9 mouse cellular contexts compared by ENCODE assay signal in genomic region chr2:173451993-173452481, GRCm38 (mm10).
DNase-seq lines count a peak whose midpoint lies in the region; ATAC-seq and TF ChIP-seq lines count a peak whose summit lies in the region.
"Had no signal": no experiment of that assay in that cellular context is flagged by ENCODE, and none has a peak within 500 bp of the region (broad histone marks: within the 10 kb centered on the region; RNA-seq: fewer than 3 reads in every experiment).

No protein-coding gene starts in this region.

- ATAC-seq in intestine, postnatal 0 days, result peak; percentile 65
- peak; percentile 56; the same call in 1 of the 2 replicates for ATAC-seq in stomach, embryonic 16.5 days (ENCODE audit: insufficient read depth, low FRiP score)
- ATAC-seq in forebrain, postnatal 0 days, result no peak
- no peak for ATAC-seq in forebrain, embryonic 15.5 days (replicated peaks)

- peak; percentile 26 to 37 for DNase-seq in lung, adult 18-20 months
- DNase-seq in lung, postnatal 14 days, result no peak
- peak; percentile 93 for DNase-seq in NIH3T3 (ENCODE audit: low read depth)
- DNase-seq in layer of hippocampus, adult 8-10 months (ENCODE audit: low spot score in 2 of 2), result no peak
- no peak for DNase-seq in forebrain, postnatal 0 days
- DNase-seq: liver, embryonic 13.5 days had no signal

- no peak overlapping the region for H3K4me3 ChIP-seq in intestine, postnatal 0 days (ENCODE audit: low read depth, low read length)
- no peak overlapping the region for H3K4me3 ChIP-seq in stomach, embryonic 16.5 days (replicated peaks; ENCODE audit: low read length)
- no peak overlapping the region for H3K4me3 ChIP-seq in forebrain, postnatal 0 days (ENCODE audit: low read depth, low read length)
- no peak overlapping the region for H3K4me3 ChIP-seq in forebrain, embryonic 15.5 days
- H3K4me3 ChIP-seq: liver, embryonic 13.5 days had no signal

- 46% methylated on average over 15 of the region's 15 CpGs for WGBS in intestine, postnatal 0 days
- WGBS in stomach, embryonic 16.5 days, result 48% methylated on average over 15 of the region's 15 CpGs
- 85% methylated on average over 15 of the region's 15 CpGs for WGBS in forebrain, postnatal 0 days
- WGBS in forebrain, embryonic 15.5 days, result 85% methylated on average over 15 of the region's 15 CpGs

- TF ChIP-seq CTCF in intestine, postnatal 0 days (IDR thresholded peaks at IDR 0.05; ENCODE audit: low read depth), result no peak
- TF ChIP-seq CTCF in forebrain, postnatal 0 days (IDR thresholded peaks at IDR 0.05; ENCODE audit: low read depth), result no peak

- H3K9ac ChIP-seq in intestine, postnatal 0 days (ENCODE audit: low read depth, low read length), result no peak overlapping the region
- no peak overlapping the region for H3K9ac ChIP-seq in stomach, embryonic 16.5 days (ENCODE audit: low read length)
- no peak overlapping the region for H3K9ac ChIP-seq in forebrain, postnatal 0 days
- H3K9ac ChIP-seq in forebrain, embryonic 15.5 days (replicated peaks), result no peak overlapping the region
- H3K9ac ChIP-seq: liver, embryonic 13.5 days had no signal

- no peaks in the 10 kb centered on the region for H3K4me1 ChIP-seq in intestine, postnatal 0 days (replicated peaks; ENCODE audit: control insufficient read depth, insufficient read depth, low read length)
- peaks cover 13% of the 10 kb centered on the region for H3K4me1 ChIP-seq in stomach, embryonic 16.5 days (ENCODE audit: control insufficient read depth, insufficient read depth, low read length)
- no peaks in the 10 kb centered on the region for H3K4me1 ChIP-seq in forebrain, postnatal 0 days (ENCODE audit: insufficient read depth)
- H3K4me1 ChIP-seq in forebrain, embryonic 15.5 days, result no peaks in the 10 kb centered on the region
- H3K4me1 ChIP-seq: liver, embryonic 13.5 days had no signal

- H3K4me2 ChIP-seq in intestine, postnatal 0 days (replicated peaks; ENCODE audit: low read depth), result no peak overlapping the region
- H3K4me2 ChIP-seq in stomach, embryonic 16.5 days (ENCODE audit: low read depth, low read length), result no peak overlapping the region
- H3K4me2 ChIP-seq in forebrain, postnatal 0 days (ENCODE audit: low read depth), result no peak overlapping the region
- H3K4me2 ChIP-seq in forebrain, embryonic 15.5 days (replicated peaks), result no peak overlapping the region
- H3K4me2 ChIP-seq: liver, embryonic 13.5 days had no signal

- no peak overlapping the region for H3K27ac ChIP-seq in intestine, postnatal 0 days (ENCODE audit: low read depth, low read length)
- 0 out of 2 replicates have a peak overlapping the region, but pooled peaks have one; percentile 17 for H3K27ac ChIP-seq in stomach, embryonic 16.5 days (ENCODE audit: low read length)
- H3K27ac ChIP-seq in forebrain, postnatal 0 days (ENCODE audit: low read depth, low read length), result no peak overlapping the region
- no peak overlapping the region for H3K27ac ChIP-seq in forebrain, embryonic 15.5 days (replicated peaks)
- H3K27ac ChIP-seq: liver, embryonic 13.5 days had no signal

- H3K36me3 ChIP-seq in intestine, postnatal 0 days (ENCODE audit: control insufficient read depth, insufficient read depth), result no peaks in the 10 kb centered on the region
- no peaks in the 10 kb centered on the region for H3K36me3 ChIP-seq in stomach, embryonic 16.5 days (ENCODE audit: control insufficient read depth, insufficient read depth, low read length)
- H3K36me3 ChIP-seq in forebrain, postnatal 0 days (ENCODE audit: insufficient read depth), result no peaks in the 10 kb centered on the region
- no peaks in the 10 kb centered on the region for H3K36me3 ChIP-seq in forebrain, embryonic 15.5 days
- H3K36me3 ChIP-seq: liver, embryonic 13.5 days had no signal

- H3K9me3 ChIP-seq in intestine, postnatal 0 days (ENCODE audit: control insufficient read depth), result peaks cover 3% of the 10 kb centered on the region; the same call in 1 of the 2 replicates
- 0 out of 2 replicates have a peak, but pooled peaks cover 5% of the 10 kb centered on the region for H3K9me3 ChIP-seq in stomach, embryonic 16.5 days (replicated peaks; ENCODE audit: control insufficient read depth, low read length)
- no peaks in the 10 kb centered on the region for H3K9me3 ChIP-seq in forebrain, postnatal 0 days (ENCODE audit: low read length)
- no peaks in the 10 kb centered on the region for H3K9me3 ChIP-seq in forebrain, embryonic 15.5 days

- no peaks in the 10 kb centered on the region for H3K27me3 ChIP-seq in intestine, postnatal 0 days (replicated peaks; ENCODE audit: control insufficient read depth, insufficient read depth, low read length)
- no peaks in the 10 kb centered on the region for H3K27me3 ChIP-seq in stomach, embryonic 16.5 days (ENCODE audit: control insufficient read depth, insufficient read depth, low read length)
- no peaks in the 10 kb centered on the region for H3K27me3 ChIP-seq in forebrain, postnatal 0 days (ENCODE audit: insufficient read depth, low read length)
- no peaks in the 10 kb centered on the region for H3K27me3 ChIP-seq in forebrain, embryonic 15.5 days
- H3K27me3 ChIP-seq: liver, embryonic 13.5 days had no signal

Comparison
In these comparisons a context has a peak if more than half of its experiments do, and no peak if none do; other contexts are left out.
1. DNase-seq: peak in lung, adult 18-20 months (2 of 2) and NIH3T3 (single experiment); none in lung, postnatal 14 days (single experiment), layer of hippocampus, adult 8-10 months (0 of 2) and forebrain, postnatal 0 days (single experiment).
2. ATAC-seq: peak in intestine, postnatal 0 days (single experiment) and stomach, embryonic 16.5 days (single experiment); none in forebrain, postnatal 0 days (single experiment) and forebrain, embryonic 15.5 days (single experiment).